Mouse (Mus musculus) fibroblast of lung, adult 2 months (primary cell): ENCODE measurements around the gene Bpifa1.
"Not testable (repeated sequence)": the region's sequence is repeated elsewhere in the genome, so short reads cannot be mapped to it uniquely, and the experiment has no call there.

Experiments
- DNase-seq: peaks from one replicate; pipeline ENCODE4 v3.0.0-alpha.2; 2011; ENCODE audit warnings: low read depth

Gene Bpifa1

GRCm38 (mm10) chr2:154142580-154142979, at the start of gene Bpifa1:
Gene Bpifa1, plus strand, starts transcription at chr2:154142880.
- DNase-seq: no peak

DNA sequence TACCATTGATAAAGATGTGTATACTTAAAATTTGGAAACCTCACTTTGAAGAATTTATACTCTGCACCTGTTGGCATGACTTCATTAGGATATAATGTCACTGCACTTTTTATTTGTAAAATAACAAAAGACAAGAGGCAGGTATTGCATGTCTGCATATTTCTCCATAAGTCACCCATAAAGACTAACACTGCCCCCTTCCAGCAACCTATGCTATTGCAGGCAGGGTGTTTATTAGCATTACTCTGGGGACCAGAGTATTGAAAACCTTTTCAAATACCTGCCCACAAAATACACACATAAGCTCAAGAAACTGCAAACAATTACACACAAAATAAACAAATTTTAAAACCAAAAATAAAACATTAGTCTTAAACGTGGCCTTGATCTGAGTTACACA, 44.9 kb upstream of the Bpifa1 start:
- DNase-seq: no peak

- no peak for DNase-seq
Measured at GRCm38 (mm10) chr2:154117381-154117780, 25.3 kb upstream of the Bpifa1 start.

DNA sequence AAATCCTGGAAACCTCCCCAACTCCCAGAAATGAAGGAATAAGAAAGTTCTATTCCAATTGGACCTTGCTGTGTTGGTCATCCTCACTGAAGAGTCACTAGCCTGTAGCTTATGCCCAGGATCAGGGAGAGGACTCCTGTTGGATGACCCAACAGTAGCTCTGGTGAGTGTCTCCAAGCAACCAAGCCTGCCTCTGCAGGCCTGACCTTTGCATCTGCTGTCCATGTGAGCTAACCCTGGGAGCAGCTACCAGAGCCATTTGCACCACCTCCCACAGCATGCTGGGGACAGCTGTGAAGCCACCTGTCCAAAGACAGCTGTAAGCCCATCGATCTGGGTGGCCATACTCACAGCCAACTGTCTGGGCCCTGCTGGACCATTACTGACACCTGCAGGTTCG, 12.6 kb upstream of the Bpifa1 start, which contains the start of gene Bpifa3:
TSS of gene Bpifa3 (plus strand) at position 217 of the 400 bp plus-strand sequence.
- no peak for DNase-seq

DNA sequence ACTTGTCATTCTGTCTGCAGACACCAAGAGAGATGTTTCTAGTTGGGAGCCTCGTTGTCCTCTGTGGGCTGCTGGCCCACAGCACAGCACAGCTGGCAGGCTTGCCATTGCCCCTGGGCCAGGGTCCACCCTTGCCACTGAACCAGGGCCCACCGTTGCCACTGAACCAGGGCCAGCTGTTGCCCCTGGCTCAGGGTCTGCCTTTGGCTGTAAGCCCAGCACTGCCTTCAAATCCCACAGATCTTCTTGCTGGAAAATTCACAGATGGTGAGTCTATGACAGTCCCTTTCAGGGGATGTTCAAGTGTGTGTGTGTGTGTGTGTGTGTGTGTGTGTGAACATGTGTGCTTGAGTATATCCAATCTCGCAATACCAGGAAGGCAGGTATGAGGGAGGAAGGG, 1.1 kb downstream of the Bpifa1 start:
- no peak for DNase-seq

DNA sequence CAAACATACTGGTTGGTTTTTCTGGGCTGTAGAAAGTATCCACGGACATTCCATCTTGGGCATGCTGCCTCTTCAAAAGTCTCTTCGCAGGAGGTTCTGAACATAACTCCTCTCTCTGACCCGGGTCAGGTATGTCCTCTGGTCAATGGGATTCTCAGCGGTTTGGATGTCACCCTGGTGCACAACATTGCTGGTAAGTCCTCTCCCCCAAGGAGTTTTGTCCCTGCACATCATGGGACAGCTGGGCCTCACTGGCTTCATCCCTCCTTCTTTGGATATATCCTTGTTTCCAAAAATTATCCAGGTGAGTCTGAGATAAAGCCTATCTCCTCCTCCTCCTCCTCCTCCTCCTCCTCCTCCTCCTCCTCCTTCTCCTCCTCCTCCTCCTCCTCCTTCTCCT, 4.8 kb downstream of the Bpifa1 start:
- DNase-seq: no peak

GRCm38 (mm10) chr2:154158433-154158832, 15.8 kb downstream of the Bpifa1 start:
- no peak for DNase-seq

GRCm38 (mm10) chr2:154162307-154162706, 19.6 kb downstream of the Bpifa1 start, which contains the start of gene Bpifa5:
Gene Bpifa5, plus strand, starts transcription at chr2:154162607.
- no peak for DNase-seq

GRCm38 (mm10) chr2:154163306-154163705, 20.6 kb downstream of the Bpifa1 start:
- DNase-seq: no peak

GRCm38 (mm10) chr2:154169172-154169571, 26.5 kb downstream of the Bpifa1 start:
- DNase-seq: no peak

DNA sequence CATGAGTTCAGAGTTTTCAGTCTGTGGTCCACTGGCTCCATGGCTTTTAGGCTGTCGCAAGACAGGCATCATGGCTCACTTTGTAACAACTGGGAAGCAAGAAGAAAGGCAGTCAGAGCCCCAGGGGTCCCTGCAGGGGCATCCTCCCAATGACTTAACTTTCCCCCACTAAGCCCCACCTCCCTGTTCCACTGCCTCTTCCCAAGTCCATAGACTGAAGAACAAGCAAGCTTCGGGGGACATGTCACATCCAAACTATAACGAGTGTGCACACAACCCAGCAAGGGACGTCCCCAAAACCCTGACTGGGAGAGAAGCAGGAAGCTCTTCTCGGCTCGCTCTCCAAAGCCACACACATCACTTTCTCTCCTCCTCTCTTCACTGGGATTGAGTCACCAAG, 28.9 kb downstream of the Bpifa1 start:
- DNase-seq: no peak

DNA sequence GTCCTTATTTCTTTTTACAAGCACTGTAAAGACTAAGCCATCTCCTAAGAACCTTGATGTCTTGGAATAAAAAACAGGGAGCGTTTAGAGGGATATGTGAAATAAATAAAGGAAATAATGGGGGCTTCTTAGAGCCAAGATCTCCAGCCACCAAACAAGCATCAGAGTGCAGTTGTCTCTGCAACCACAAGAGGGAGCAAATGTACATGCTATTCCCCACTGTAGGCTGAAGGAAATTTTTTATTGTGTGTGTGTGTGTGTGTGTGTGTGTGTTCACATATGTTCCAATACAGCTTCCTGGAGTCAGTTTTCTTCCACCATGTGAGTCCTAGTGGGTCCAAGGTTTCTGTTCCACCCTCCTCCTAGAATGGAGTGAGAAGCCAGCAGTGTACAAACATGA, 30.6 kb downstream of the Bpifa1 start:
- DNase-seq: no peak

- DNase-seq: not testable (repeated sequence)
Measured at GRCm38 (mm10) chr2:154181900-154182299, 39.2 kb downstream of the Bpifa1 start.

DNA sequence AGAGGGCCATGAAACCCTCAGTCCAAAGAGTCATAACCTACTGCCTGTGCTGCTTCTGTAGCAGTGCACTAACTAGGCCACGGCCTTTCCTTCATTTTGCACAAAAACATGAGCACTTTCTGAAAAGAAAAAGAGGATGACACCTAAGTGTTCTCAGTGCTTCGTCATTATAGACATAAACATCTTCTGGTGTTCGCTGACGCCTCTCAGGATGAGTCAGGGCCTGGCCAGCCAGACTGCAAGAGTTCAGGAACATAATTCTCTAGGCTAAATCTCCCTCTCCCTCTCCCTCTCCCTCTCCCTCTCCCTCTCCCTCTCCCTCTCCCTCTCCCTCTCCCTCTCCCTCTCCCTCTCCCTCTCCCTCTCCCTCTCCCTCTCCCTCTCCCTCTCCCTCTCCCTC, 40.4 kb downstream of the Bpifa1 start:
- DNase-seq: not testable (repeated sequence)

DNA sequence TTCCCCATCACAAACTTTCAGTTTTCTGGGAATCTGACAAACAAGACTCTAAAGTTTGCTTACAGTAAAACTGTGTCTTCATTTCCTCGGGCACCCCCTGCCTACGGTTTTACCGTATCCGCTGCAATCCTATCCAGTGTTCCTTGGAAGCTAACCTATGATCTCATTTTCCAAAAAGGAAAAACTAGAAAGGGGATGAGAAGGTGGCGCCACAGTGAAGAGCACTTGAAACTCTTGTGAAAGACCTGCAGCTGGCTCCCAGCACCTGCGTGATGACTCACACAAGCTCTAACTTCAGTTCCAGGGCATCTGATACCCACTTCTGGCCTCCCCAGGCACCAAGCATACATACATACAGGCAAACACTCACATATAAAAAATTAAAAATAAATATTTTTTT, 42.6 kb downstream of the Bpifa1 start:
- DNase-seq: no peak

- no peak for DNase-seq
Measured at GRCm38 (mm10) chr2:154185748-154186147, 43.1 kb downstream of the Bpifa1 start.

DNA sequence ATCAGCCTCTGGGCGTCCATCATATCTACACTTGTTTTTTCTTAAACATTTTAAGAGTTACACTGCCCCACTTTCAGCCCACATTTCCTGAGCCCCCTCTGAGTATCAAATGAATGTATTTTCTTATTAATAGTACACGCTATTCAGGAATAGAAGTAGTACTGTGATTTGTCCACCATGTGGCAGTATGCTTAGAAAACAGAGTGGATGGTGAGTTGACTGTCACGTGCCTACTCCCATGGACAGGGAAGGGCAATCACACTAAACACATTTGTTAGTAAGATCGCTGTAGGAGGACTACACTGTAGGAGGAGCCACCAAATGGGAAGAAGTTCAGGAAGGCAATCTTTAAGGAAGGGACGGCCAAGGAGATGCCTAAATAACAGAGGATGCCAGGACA, 44.8 kb downstream of the Bpifa1 start:
- no peak for DNase-seq

- no peak for DNase-seq
Measured at GRCm38 (mm10) chr2:154189877-154190434, 47.3 kb downstream of the Bpifa1 start.

GRCm38 (mm10) chr2:154190546-154191258, 48.0 kb downstream of the Bpifa1 start, which contains the start of gene Bpifb1:
Gene Bpifb1, plus strand, starts transcription at chr2:154190818.
- DNase-seq: no peak

- no peak for DNase-seq
Measured at GRCm38 (mm10) chr2:154192141-154192540, 49.5 kb downstream of the Bpifa1 start.

GRCm38 (mm10) chr2:154193071-154193470, 50.4 kb downstream of the Bpifa1 start:
- no peak for DNase-seq

DNA sequence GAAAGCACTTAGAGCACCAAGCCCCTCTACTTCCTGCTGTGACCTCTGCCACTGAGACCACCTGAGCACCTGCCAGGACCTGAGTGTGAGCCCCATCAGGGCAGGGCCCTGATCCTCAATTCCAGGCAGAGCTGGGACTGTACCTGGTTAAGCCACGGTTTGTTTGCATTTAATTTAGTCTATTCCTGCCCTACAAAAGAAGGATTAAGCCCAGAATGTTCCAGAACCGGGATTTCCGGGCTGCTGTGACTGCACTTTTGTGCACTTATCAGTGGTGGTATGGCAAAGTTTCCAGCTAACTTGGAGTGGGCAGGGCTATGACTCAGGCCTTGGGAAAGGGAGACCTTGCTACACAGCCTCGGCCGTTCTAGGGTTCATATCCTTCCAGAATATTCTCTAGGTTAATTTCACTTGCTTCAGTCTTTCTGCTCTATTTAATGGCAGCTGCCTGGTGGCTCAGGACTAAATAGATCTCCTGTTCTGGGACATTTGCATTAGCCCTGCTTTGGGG, 51.4 kb downstream of the Bpifa1 start:
- no peak for DNase-seq

- no peak for DNase-seq
Measured at GRCm38 (mm10) chr2:154197036-154197435, 54.4 kb downstream of the Bpifa1 start.
